Mouse (Mus musculus) neural tube, embryonic 13.5 days (tissue): ENCODE results near the gene Gpbar1. TPM values are rescaled to one million over a fixed set of nuclear protein-coding genes. Genes with fewer than 3 reads are reported as not detected.

Experiments used
- ATAC-seq: fragments of 200-750 bp; cut with Nextera tagmentation; 2 replicates; pipeline ENCODE4 v1.8.0; 2017; ENCODE audit warnings: low read depth, mild to moderate bottlenecking, moderate TSS enrichment, moderate library complexity
- H3K27ac ChIP-seq: fragments of 300-500 bp; sonication (generic); replicated peaks from 2 replicates; pipeline ENCODE4 v1.5.1; 2015; ENCODE audit warnings: moderate library complexity, mild to moderate bottlenecking, inconsistent platforms
- H3K27me3 ChIP-seq: fragments of 300-500 bp; sonication (generic); 2 replicates; pipeline ENCODE4 v1.6.1; 2015; ENCODE audit warnings: mild to moderate bottlenecking, inconsistent platforms
- H3K36me3 ChIP-seq: fragments of 300-500 bp; sonication (generic); 2 replicates; pipeline ENCODE4 v1.6.1; 2015; ENCODE audit warnings: mild to moderate bottlenecking, inconsistent platforms
- H3K4me1 ChIP-seq: fragments of 300-500 bp; sonication (generic); replicated peaks from 2 replicates; pipeline ENCODE4 v1.6.1; 2015; ENCODE audit warnings: inconsistent platforms
- H3K4me2 ChIP-seq: fragments of 300-500 bp; sonication (generic); 2 replicates; pipeline ENCODE4 v1.6.1; 2015; ENCODE audit warnings: inconsistent platforms, mild to moderate bottlenecking, moderate library complexity
- H3K4me3 ChIP-seq: fragments of 300-500 bp; sonication (generic); 2 replicates; pipeline ENCODE4 v1.5.1; 2015; ENCODE audit warnings: mild to moderate bottlenecking, inconsistent platforms
- H3K9ac ChIP-seq: fragments of 300-500 bp; sonication (generic); 2 replicates; pipeline ENCODE4 v1.6.1; 2015; ENCODE audit warnings: moderate library complexity, mild to moderate bottlenecking, inconsistent platforms
- H3K9me3 ChIP-seq: fragments of 300-500 bp; sonication (generic); 2 replicates; pipeline ENCODE4 v1.6.1; 2016; ENCODE audit warnings: inconsistent platforms
- WGBS: fragments of 180-500 bp; shearing (Covaris S2); methylation state at CpG from one replicate; pipeline ENCODE4 v1.1.7; 2015; 5-methylcytosine and 5-hydroxymethylcytosine counted together
- polyA plus RNA-seq: library from polyadenylated mRNA; unstranded; fragments of >200 nt; fragmentation: Nextera tagmentation; extraction: Ambion mirVana; gene quantifications from 2 replicates; pipeline ENCODE4 v1.2.1, GENCODE M21; 2015

Gene Gpbar1
- polyA plus RNA-seq, 1 experiment from 2014 or later: not detected

GRCm38 (mm10) chr1:74289740-74290139, 11.4 kb downstream of the Gpbar1 start:
- peaks cover 23% of the 10 kb centered on the region for H3K4me1 ChIP-seq
- H3K4me3 ChIP-seq: no peak overlapping the region
- H3K4me2 ChIP-seq: no peak overlapping the region
- WGBS: 85% methylated on average over 2 of the region's 2 CpGs
- ATAC-seq: no peak
- no peak overlapping the region for H3K9ac ChIP-seq
- H3K27ac ChIP-seq: 0 out of 2 replicates have a peak overlapping the region, but pooled peaks have one; percentile 42
- H3K27me3 ChIP-seq: no peaks in the 10 kb centered on the region
- H3K9me3 ChIP-seq: no peaks in the 10 kb centered on the region
- H3K36me3 ChIP-seq: peaks cover 53% of the 10 kb centered on the region

DNA sequence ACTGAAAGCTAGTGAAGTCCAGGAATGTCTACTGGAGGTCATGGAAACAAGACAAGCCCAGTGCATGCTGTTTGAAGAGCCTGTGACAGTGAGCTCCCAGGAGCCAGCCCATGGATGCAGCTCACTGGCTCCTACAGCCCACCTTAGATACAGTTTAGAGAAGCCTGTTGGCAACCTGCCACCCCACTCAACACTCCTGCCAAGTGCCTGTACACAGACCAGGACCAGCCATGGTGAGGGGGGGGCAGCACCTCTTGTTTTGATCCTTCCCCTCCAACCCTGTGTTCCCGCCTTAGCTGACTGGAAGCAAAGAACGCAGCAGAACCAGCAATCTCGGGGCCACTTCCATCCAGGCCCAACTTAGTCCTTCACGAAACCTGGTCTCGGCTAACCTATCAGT, 11.8 kb downstream of the Gpbar1 start:
- ATAC-seq: no peak
- H3K4me1 ChIP-seq: peaks cover 27% of the 10 kb centered on the region
- 94% methylated on average over 5 of the region's 5 CpGs for WGBS
- H3K27ac ChIP-seq: 0 out of 2 replicates have a peak overlapping the region, but pooled peaks have one; percentile 3
- no peak overlapping the region for H3K4me3 ChIP-seq
- H3K9me3 ChIP-seq: no peaks in the 10 kb centered on the region
- no peak overlapping the region for H3K4me2 ChIP-seq
- no peaks in the 10 kb centered on the region for H3K27me3 ChIP-seq
- H3K36me3 ChIP-seq: peaks cover 57% of the 10 kb centered on the region
- H3K9ac ChIP-seq: no peak overlapping the region

DNA sequence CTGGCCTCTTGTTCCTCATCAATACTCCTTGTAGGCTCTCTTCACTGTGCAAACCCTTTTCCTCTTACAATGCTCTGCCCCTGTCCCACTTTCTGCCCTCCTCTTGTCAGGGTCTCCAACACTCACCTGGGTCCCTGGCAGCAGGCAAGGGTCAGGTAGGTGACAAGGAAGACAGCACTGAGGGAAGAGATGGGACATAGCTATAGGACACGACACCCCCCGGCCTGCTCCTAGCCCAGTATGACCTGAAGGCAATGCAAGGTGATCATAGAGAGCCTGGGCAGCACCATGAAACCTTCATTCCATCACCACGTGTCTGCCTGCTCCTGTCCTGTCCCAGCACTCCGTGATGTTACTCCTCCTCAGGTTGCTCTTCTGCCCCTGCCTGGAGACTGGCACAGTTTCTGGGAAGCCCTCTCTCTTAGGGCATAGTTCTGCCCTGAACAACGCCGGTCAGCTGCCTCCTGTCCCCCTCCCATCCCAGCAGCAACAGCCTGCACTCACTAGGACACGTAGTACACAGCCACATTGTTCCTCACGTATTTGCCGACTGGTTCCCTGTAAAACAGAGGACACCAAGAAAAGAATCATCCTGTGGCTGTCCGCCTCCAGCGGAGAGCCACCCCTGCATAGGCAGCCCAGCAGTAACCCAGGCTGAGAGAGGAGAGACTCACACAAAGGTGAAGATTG, 14.1 kb downstream of the Gpbar1 start:
- Histone ChIP-seq H3K27me3 (no peaks in the 10 kb centered on the region), H3K9ac (no peak overlapping the region), H3K27ac (no peak overlapping the region), H3K4me2 (no peak overlapping the region), H3K4me1 (peaks cover 32% of the 10 kb centered on the region), H3K36me3 (peaks cover 63% of the 10 kb centered on the region), H3K4me3 (no peak overlapping the region), H3K9me3 (no peaks in the 10 kb centered on the region)
- 88% methylated on average over 11 of the region's 11 CpGs for WGBS
- no peak for ATAC-seq

- Histone ChIP-seq H3K27me3 (no peaks in the 10 kb centered on the region), H3K4me3 (no peak overlapping the region), H3K36me3 (peaks cover 61% of the 10 kb centered on the region), H3K27ac (no peak overlapping the region), H3K9me3 (no peaks in the 10 kb centered on the region), H3K4me2 (no peak overlapping the region), H3K4me1 (peaks cover 30% of the 10 kb centered on the region), H3K9ac (no peak overlapping the region)
- WGBS: 86% methylated on average over 8 of the region's 8 CpGs
- ATAC-seq: no peak
These were observed 15.1 kb downstream of the Gpbar1 start for GRCm38 (mm10) chr1:74293306-74293960.

DNA sequence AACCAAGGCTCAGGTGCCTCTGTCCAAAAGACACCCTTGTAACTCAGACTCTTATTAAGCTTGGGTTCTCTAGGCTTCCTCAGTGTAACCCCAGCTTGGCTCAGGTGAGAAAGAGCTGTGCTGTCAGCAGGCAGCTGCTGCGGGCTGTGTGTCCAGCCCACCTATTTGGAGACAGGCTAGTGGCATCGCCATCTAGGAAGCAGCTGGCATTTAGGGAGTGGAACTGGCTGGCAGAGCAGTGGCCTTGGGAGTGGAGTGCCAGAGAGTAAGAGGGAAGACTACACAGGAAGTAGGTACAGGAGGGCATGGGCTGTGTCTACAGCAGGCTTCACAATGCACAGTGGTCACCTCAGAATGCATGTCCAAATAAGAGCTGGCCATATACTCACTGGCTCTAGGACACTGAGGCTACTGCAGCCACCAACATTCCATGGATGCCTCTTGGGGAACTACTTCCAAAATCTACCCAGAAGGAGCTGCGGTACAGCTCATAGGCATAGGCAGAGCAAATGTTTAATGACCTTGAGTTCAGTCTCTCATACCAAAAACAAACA, 15.8 kb downstream of the Gpbar1 start:
- Histone ChIP-seq H3K4me1 (peaks cover 30% of the 10 kb centered on the region), H3K4me3 (no peak overlapping the region), H3K4me2 (no peak overlapping the region), H3K27me3 (no peaks in the 10 kb centered on the region), H3K9me3 (no peaks in the 10 kb centered on the region), H3K9ac (no peak overlapping the region), H3K27ac (no peak overlapping the region), H3K36me3 (peaks cover 53% of the 10 kb centered on the region)
- WGBS: 91% methylated on average over 3 of the region's 3 CpGs
- no peak for ATAC-seq

GRCm38 (mm10) chr1:74294733-74295455, 16.5 kb downstream of the Gpbar1 start:
- peaks cover 49% of the 10 kb centered on the region for H3K36me3 ChIP-seq
- peak overlapping the region; percentile 90 for H3K27ac ChIP-seq
- peaks cover 30% of the 10 kb centered on the region for H3K4me1 ChIP-seq
- H3K27me3 ChIP-seq: no peaks in the 10 kb centered on the region
- H3K4me3 ChIP-seq: no peak overlapping the region
- WGBS: 84% methylated on average over 6 of the region's 6 CpGs
- no peak for ATAC-seq
- no peaks in the 10 kb centered on the region for H3K9me3 ChIP-seq
- peak overlapping the region; percentile 58 for H3K9ac ChIP-seq
- H3K4me2 ChIP-seq: peak overlapping the region; percentile 38

DNA sequence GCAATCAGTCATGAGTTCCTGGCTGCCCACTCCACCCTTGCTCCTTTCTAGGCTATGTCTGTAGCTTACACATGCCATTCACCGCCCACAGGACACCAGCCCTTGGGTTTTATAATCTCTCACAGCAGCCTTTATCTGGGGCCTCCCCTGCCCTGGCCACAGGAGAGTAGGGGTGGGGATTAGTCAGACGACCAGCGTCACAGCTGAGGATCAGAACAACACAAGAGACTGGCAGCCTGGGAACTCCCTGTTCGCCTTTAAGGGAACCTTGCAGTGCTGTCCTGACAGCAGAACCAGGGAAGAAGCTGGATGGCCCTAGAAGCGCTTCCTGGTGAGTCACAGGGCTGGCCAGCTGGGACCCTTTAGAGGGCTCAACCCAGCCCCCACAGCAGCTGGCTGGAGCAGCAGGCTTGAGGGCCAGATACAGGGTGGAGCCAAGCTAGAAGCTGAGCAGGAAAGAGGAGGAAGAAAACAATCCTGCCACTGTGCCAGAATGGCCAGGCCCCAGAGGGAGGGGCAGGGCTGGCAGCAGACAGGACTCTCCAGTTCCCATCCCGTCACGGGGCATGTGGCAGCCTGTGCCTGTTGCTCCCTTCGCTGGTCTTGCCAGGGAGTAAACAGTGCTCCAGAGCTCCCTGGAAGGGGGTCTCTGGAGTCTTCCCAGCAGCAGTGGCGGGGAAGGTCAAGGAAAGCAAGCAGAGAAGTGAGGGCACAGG, 17.3 kb downstream of the Gpbar1 start:
- WGBS: 19% methylated on average over 9 of the region's 9 CpGs
- no peak overlapping the region for H3K4me3 ChIP-seq
- H3K9me3 ChIP-seq: no peaks in the 10 kb centered on the region
- no peaks in the 10 kb centered on the region for H3K27me3 ChIP-seq
- H3K4me2 ChIP-seq: peak overlapping the region; percentile 38
- peak; percentile 84 for ATAC-seq
- H3K4me1 ChIP-seq: peaks cover 30% of the 10 kb centered on the region
- H3K27ac ChIP-seq: peak overlapping the region; percentile 90
- peak overlapping the region; percentile 58 for H3K9ac ChIP-seq
- H3K36me3 ChIP-seq: peaks cover 42% of the 10 kb centered on the region

- no peak for ATAC-seq
- H3K4me2 ChIP-seq: peak overlapping the region; percentile 38; the same call in 1 of the 2 replicates
- H3K4me1 ChIP-seq: peaks cover 30% of the 10 kb centered on the region
- no peaks in the 10 kb centered on the region for H3K9me3 ChIP-seq
- peak overlapping the region; percentile 58 for H3K9ac ChIP-seq
- 70% methylated on average over 6 of the region's 6 CpGs for WGBS
- H3K27me3 ChIP-seq: peaks cover 1% of the 10 kb centered on the region; the same call in 1 of the 2 replicates
- peak overlapping the region; percentile 90 for H3K27ac ChIP-seq
- no peak overlapping the region for H3K4me3 ChIP-seq
- peaks cover 34% of the 10 kb centered on the region for H3K36me3 ChIP-seq
These were observed 18.1 kb downstream of the Gpbar1 start for GRCm38 (mm10) chr1:74296477-74296876.

- Histone ChIP-seq H3K9me3 (no peaks in the 10 kb centered on the region), H3K4me3 (no peak overlapping the region), H3K27ac (peak overlapping the region; percentile 90; the same call in 1 of the 2 replicates), H3K4me2 (no peak overlapping the region), H3K27me3 (peaks cover 7% of the 10 kb centered on the region; the same call in 1 of the 2 replicates), H3K4me1 (peaks cover 30% of the 10 kb centered on the region), H3K36me3 (peaks cover 26% of the 10 kb centered on the region; the same call in 1 of the 2 replicates), H3K9ac (no peak overlapping the region)
- WGBS: 70% methylated on average over 3 of the region's 3 CpGs
- no peak for ATAC-seq
These were observed 18.9 kb downstream of the Gpbar1 start for GRCm38 (mm10) chr1:74297269-74297668.

- H3K27me3 ChIP-seq: peaks cover 17% of the 10 kb centered on the region
- 87% methylated on average over 5 of the region's 5 CpGs for WGBS
- no peak overlapping the region for H3K27ac ChIP-seq
- H3K4me1 ChIP-seq: peaks cover 30% of the 10 kb centered on the region
- H3K9ac ChIP-seq: 0 out of 2 replicates have a peak overlapping the region, but pooled peaks have one; percentile 17
- no peak for ATAC-seq
- no peaks in the 10 kb centered on the region for H3K9me3 ChIP-seq
- H3K4me2 ChIP-seq: no peak overlapping the region
- H3K36me3 ChIP-seq: peaks cover 17% of the 10 kb centered on the region; the same call in 1 of the 2 replicates
- no peak overlapping the region for H3K4me3 ChIP-seq
These were observed 19.9 kb downstream of the Gpbar1 start for GRCm38 (mm10) chr1:74298157-74298750.

DNA sequence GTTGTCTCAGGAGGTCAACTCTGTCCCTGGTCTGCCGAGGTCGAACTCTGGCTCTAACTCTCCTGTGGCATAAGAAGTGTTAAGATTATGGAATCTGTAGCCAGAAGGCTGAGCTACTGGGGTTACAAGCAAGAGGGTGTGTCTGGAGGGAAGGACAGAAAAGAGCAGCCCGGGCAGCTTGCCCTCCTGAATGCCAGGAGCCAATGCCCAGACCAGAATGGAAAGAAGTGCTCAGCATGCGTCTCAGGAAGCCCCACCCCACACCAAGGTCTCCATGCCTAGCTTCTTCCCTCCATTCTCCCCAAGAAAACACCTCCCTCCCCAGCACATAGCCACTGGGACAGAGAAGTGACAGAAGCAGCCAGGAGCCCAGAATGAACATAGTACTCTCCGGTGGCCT, 20.6 kb downstream of the Gpbar1 start:
- 78% methylated on average over 5 of the region's 5 CpGs for WGBS
- peaks cover 38% of the 10 kb centered on the region for H3K4me1 ChIP-seq
- H3K9ac ChIP-seq: no peak overlapping the region
- H3K4me2 ChIP-seq: no peak overlapping the region
- peaks cover 14% of the 10 kb centered on the region; the same call in 1 of the 2 replicates for H3K36me3 ChIP-seq
- no peak overlapping the region for H3K27ac ChIP-seq
- H3K27me3 ChIP-seq: peaks cover 25% of the 10 kb centered on the region
- H3K9me3 ChIP-seq: no peaks in the 10 kb centered on the region
- no peak overlapping the region for H3K4me3 ChIP-seq
- ATAC-seq: no peak
